Mouse (Mus musculus) cortical plate, adult 2 months (tissue): ENCODE measurements around the gene Dnase1l3.

Source experiments
- CTCF ChIP-seq: fragments of 200-500 bp; IDR thresholded peaks from 2 replicates; pipeline ENCODE4 v1.5.1; 2011; ENCODE audit warnings: mild to moderate bottlenecking, control low read depth, low read length; ENCODE audit not compliant: insufficient read depth; ENCODE audit errors: extremely low read depth
- POLR2A ChIP-seq: fragments of 200-500 bp; IDR thresholded peaks from 2 replicates; pipeline ENCODE4 v1.6.1; 2011; ENCODE audit warnings: mild to moderate bottlenecking, low read length, control low read depth; ENCODE audit not compliant: insufficient read depth; ENCODE audit errors: extremely low read depth

- TF ChIP-seq CTCF (no peak), POLR2A (no peak)
Measured at GRCm38 (mm10) chr14:7999435-7999834, 5.1 kb upstream of the Dnase1l3 start.
